Mouse (Mus musculus) CD8-positive naive resting alpha-beta T cell, adult 2 months (primary cell): ENCODE results near the gene Slc7a5.

Experiments used
- DNase-seq, 2 experiments: peaks; one replicate each; pipeline ENCODE4 v3.0.0; 2022; ENCODE audit warnings: low read depth in 2 of 2, low spot score in 2 of 2

Gene Slc7a5

DNA sequence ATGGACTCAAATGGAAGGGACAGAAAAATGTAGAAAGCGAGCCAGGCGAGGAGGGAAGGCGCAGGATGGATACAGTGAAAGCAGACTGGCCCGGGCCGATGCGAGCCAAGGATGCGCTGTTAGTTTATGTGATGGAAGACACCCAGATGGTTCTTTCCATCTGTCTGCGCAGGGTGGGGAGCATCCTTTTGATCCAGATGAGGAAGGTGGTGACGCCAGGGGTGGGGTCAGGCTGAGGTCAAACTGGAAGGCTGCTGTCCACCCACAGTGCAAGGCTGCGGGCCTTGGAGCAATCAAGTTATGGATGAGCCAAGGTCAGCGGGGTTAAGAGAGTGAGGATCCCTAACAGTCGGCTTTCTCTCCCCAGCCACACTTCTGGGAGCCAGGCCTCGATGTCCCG is 28.9 kb upstream of the Slc7a5 start:
- DNase-seq, result no peak

DNA sequence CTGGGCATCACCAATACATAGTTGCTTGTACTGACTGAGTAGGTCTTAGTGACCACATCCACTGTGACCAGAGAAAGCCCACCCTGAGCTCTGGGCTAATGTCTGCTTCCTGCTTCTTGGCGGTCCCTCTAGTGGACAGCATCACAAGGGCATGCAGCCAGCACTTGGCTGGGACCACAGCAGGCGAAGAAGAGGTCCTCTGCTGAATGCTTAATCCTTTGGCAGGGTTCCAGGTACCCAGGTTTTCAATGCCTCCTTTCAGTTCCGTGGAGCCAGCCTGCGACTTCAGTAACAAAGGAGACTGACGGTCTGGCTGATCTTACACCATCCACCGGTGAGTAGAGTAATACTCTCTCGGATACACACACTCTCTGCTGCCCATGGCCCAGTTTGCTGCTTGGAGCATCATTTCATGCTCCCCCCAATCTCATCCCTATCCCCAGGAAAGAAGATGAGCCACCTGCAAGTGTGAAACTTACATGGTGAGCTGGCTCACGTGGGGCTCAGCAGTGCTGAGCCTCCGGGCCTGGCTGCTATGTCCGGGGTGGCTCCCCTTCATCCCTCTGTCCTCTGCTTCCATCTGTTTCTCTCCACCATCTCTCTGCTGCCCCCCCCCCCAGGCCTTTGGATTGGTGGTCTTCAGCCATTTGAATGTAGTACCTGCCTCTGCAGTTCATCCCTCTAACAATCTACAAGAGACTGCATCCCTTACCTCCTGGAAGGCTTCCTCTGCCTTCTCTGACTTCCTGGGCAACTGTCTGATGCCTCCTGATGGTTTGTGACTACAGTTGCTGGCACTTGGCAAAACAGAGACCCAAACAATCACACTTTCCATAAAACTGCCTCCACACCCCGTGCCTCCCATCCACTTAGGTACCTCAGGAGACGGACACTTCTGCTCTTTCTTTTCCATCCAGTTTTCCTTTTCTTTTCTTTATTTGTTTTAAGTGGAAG is 28.1 kb upstream of the Slc7a5 start:
- no peak for DNase-seq

DNA sequence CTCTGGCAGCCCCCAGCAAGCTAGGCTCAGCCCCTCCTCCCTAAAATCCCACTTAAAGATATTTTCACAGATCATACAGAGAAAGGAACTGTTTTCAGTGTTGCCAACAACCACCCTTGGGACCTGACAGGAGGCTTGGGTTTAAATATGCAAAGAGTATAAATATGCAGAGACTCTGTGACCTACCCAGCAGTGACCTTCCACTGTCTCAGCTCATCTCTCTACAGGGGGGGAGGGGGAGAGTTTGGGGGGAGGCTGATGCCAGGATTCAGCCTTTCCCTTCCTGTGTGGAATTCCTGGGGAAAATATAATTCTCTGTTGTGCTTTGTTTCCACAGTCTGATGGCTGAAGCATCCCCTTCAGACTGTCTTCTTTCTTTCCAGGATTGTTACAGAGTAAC is 27.4 kb upstream of the Slc7a5 start:
- DNase-seq, result no peak

DNA sequence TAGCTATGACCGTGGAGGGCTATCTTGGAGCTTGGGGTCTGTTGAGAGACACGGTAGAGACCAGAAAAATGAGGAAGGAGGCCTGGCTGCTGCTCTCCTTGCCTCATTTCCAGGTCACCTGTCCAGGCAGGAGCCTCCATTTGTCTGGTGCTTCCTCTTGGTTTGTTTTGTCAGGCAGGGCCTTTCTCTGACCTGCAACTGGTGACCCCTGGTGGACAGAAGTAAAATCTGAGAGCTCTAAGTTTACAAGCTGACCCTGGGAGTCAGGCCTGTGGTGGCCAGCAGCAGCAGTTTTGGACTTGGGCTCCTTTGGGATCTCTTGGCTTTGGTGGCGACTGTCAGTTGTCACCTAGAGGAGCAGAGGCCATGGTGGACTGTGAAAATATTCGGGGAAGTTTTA is 27.0 kb upstream of the Slc7a5 start:
- DNase-seq, result peak in 1 of 2 experiments; percentile 20

DNA sequence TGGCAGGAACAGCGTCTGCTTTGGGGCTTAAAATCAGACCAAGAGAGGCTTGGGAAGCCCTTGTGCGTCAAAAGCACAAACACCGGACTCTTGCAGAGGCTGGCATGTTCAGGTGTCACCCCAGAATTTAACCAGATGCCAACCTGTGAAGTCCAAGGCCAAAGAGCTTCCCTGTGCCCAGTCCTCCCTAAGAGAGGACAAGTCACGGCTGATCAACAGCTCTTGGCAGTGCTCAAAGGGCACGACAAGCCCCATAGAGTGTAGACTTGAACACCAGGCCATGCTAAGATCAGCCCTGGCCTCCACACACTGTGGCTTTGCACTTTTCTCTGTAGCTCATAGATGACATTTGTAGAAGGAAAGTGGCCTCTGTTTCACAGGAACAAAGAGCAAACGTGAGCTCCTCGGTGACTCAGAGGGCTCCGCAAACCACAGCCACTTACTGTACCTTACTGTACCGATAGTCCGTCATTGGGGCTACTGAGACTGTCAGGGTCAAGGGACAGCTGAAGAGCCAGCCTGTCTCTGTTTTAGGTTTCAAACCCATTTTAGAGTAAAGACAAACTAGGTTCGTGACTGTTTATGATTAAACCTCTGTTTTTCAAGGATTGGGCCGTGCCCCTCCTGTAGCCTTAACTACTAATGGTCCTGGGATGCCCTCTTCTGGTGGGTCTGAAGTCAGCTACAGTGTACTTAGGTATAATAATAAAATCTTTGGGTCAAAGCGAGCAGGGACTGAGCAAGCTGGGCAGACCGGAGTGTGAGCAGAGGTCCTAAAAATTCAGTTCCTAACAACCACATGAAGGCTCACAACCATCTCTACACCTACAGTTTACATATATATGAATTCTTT is 25.4 kb upstream of the Slc7a5 start:
- DNase-seq, result no peak

DNA sequence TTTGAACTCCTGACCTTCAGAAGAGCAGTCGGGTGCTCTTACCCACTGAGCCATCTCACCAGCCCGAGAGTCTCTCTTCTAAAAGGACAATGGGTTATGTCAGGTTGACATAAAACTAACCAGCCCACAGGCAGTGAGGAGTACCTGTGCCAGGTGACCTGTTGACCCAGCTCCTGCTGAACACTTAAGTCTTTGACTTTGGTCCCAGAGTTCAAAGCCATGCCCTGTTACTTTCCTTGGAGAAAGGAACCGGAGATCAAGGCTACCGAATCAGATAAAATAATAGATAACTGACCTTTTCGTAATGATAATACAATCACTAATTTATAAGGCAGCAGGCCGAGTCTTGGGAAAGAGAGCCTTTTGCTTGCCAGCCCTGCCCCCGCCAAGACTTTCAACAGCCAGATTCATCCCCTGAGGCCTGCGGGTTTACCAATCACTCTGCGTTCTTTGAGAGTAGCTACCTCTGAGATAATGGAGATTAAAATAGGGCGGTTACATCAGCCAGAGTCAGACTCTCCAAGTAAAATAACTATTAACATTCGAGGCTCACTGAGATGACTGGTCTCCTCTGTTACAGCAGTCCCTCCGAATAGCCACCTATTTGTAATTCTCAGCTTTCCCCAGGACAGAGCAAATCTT is 24.7 kb upstream of the Slc7a5 start:
- no peak for DNase-seq

DNA sequence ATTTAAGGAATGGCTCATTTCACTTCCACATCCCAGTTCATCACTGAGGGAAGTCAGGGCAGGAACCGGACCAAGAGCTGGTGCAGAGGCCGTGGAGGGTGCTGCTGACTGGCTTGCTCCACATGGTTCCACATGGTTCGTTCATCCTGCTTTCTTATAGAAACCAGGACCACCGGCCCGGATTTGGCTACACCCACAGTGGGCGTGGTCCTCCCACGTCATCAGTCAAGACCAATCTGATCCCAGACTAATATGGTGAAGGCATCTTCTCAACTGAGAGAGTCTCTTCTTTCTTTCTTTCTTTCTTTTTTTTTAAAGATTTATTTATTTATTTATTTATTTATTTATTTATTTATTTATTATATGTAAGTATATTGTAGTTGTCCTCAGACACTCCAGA is 24.1 kb upstream of the Slc7a5 start:
- no peak for DNase-seq

DNA sequence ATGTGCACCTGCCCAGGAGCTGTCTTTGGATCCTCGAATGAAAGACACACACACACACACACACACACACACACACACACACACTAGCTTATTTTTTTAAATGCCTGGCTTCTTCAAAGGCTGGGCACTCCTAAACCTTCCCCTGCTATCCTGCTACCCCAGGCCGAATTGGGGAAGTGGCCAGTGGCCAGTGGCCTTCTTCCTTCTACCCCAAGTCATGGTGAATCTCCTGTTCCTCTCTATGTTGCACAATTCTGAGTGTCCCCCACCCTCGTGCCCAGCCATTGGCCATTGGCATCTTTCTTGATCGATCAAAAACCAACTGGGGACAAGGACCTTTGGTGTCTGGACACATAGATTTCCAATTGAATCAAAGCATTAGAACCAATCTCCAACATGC is 22.6 kb upstream of the Slc7a5 start:
- DNase-seq, result no peak

DNA sequence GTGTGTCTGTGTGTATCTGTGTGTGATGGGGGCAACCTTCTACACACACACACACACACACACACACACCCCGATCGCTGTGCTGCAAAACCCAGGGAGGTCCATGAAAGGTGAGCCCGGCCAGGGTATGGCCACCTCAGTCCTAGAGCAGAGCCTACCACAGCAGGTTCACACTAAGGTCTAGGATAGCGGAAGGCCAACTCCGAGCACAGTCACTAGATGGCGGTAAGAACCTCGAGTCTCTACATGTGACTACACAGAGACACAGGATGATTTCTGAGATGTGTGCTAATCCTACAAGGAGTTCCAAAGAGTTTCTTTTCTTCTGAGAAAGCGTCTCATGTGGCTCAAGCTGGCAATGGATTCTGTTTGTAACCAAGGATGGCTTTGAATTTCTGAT is 19.8 kb upstream of the Slc7a5 start:
- peak in 1 of 2 experiments; percentile 30 for DNase-seq

DNA sequence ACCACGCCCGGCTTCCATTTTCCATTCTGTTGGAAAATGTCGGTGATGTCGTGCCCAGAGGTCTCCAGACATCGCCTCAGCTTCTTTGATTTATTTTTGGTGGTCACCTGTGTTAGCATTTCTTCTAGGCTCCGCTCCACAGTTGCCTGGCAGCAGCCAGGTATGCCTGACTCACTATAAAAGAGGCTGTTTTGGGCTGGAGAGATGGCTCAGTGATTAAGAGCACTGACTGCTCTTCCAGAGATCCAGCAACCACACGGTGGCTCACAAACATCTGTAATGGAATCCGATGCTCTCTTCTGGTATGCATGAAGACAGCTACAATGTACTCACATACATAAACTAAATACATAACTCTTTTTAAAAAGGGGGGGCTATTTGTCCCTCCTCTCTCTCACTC is 18.8 kb upstream of the Slc7a5 start:
- DNase-seq, result no peak

DNA sequence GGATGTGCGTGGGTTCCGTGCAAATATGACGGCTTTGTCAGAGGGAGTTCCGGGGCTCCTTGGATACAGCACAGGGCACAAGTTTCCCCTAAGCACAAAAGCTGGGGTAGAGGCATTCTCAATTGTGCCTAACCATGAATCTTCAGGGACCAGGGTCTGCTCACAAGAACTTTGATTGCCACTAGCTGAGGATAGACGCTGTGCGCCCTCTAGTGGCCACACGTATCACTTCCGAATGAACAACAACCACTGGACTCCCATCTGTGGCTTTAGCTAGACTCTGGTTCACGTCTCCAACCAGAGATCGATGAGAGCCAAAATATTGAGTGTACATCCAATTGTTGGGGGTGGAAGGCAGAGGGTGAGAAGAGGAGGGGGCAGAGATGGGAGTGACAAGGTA is 18.1 kb upstream of the Slc7a5 start:
- DNase-seq, result peak; percentile 66

DNA sequence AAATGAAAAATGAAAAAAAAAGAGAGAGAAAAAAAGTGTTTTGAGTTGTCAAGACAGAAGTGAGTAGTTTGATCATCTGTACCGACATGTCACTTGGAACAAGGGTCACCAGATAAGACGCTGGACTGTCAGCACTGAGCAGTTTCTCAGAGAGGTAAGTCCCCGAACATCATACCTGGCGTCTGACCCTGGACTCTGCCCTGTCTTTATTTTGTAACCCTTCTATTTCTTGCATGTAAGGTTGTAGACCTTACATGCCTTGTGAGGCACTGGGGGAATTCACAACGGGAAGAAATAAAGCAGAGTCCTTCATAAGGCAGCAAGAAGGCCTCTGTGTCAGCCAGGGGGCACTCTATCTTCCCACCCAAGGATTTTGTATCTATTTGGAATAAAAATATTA is 17.2 kb upstream of the Slc7a5 start:
- DNase-seq, result no peak

DNA sequence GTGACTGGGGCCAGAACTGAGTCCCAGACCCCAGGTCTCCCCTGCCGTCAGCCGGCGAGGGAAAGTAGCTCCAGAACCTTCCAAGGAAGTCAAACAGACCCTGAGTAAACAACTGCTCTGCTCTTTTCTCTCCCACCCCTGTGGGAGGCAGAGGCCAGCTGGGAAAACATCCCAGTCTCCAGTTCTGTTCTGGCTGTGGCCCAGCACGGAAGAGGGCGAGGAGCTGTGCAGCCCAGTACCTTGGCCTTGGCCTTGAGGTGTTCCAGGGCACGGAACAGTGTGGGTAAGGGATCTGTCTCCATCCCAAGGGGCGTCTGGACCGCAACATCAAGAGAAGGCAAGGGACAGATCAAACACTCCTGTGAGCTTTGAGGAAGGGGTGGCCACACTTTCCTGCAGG is 14.6 kb upstream of the Slc7a5 start:
- no peak for DNase-seq

DNA sequence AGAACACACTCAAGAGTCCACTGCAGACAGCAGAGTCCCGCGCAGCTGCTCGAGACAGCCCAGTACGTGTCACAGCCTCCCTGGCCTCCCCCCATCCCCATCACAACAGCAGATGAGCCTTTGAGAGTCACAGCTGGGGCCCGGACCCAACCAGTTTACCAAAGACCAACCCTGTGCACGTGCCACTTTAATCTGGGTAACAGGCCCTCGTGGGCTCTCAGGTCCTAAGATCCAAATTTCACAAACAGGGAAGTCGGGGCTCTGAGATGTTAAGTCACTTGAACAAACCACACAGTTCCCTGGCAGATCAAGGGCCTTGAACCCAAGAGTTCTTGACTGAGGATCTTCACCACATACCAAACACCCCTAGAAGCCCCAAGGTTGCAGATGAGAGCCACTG is 14.1 kb upstream of the Slc7a5 start:
- DNase-seq, result no peak

DNA sequence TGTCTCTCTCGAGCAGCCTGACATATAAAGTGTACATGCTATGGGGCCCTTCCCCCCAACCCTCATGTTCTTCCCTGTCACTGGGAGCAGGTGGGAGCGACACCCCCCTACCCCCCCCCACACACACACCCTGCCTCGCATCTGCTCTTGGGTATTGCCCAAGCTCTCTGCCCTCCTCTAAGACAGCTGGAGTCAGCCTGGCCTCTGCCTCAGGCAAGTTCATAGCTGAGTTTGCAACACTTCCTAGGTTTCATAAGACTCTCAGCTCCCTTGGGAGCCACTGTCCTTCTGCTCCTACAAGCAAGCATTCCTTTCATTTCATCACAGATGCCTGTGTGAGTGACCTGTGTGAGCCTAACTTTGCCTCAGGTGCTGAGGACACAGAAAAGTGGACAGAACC is 12.2 kb upstream of the Slc7a5 start:
- DNase-seq, result no peak

DNA sequence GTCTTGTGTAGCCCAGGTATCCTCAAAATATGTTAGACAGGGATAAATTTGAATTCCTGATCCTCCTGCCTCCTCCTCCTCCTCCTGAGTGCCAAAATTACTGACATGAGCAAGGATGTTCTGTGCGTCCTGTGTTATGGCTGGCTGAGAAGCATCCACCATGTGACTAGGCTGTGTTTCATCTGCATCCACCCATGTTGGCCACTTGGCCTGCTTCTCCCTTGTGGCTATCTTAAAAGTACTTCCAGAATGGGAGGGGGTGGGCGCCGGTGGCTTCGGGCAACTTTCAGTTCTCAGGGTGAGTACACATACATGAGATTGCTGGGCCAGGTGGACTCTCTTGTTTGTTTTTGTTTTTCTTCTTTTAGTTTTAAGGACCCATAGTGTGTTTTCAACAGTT is 11.7 kb upstream of the Slc7a5 start:
- DNase-seq, result no peak

DNA sequence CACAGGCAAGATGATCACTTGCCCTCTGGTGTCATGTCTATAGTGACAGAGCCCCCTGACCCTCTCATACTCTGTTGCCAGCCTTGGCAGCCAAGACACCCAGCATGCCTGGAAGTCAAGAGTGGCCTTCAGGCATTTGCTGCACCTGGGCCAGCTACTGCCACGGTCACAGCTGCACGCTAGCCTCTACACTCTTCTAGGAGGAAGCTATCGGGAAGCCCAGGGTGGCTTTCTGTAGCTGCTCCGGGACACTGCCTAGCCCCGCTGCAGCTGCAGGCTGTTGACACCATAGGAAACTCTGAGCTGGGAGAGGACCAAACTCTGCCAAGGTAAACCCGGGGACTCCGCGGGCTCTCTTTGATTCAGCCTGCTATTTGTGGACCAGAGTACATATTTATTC is 5.9 kb upstream of the Slc7a5 start:
- DNase-seq, result no peak

DNA sequence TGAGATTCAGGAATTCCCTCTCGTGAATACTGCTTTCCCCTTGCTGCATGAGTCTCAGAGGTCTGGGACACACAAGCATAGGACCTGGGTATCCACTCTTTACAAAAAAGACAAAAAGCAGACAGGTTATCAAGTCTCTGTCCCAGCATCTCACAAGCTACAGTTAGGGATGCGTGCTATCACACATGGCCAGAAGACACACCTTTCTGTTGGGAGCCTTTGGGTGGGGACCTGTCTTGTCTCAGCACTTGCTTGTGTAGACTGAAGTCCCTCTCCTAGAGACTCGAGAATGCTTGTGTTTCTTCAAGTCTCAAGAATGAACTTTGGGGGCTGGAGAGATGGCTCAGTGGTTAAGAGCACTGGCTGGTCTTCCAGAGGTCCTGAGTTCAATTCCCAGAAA is 5.3 kb upstream of the Slc7a5 start:
- no peak for DNase-seq

DNA sequence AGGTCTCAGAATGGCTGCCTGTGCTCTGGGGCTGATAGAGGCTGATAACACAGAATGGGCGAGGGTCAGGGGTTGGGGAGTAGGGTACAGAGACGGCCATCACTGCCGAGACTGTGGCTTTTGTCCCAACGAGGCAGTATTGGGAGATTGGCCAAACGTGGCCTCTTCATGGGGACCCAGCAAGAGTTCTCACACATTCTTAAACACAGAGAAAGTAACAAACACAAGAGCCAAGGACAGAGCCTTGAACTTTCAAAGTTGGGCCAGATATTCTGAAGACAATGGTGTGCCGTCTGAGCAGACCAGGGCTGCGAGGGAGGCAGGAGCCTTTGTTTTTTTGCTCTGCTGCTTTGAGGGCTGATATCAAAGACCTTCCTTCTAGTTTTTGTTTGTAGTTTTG is 4.5 kb upstream of the Slc7a5 start:
- DNase-seq, result no peak

DNA sequence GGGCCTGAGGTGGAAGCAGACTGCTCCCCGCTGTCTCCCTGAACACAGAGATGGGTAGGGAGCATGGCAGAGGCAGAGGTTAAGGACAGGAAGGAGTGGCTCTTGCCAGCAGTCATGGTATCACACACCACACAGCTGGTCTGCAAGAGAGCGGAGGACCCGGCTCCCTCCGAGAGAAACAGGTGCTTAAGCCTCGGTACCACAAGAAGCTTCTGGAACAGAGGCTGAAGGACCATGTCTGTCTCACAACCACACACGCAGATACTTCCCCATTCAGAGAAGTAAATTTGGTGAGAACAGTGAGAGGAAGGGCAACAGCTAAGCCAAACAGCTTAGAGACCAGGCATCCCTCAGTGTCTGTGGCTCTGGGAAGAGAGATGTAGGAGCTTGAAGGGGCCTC is 3.9 kb upstream of the Slc7a5 start:
- no peak for DNase-seq

DNA sequence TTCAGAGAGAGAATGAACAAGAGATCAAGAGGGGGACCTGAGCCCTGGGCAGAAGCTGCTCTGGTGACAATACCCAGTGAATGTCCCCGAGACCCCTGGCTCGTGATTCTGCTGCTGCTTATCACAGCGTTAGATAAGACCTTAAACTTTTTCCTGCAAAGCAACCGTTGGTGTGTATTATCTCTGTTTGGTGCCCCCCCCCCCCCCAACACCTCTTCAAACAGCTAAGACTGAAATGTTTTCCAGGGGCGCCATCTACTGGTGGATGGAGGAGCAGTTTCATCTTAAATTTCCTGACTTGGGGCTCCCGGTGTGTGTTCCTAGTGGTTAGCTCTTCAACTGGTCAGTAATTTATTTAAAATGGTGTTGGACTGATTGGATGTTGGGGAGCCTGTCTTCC is 2.2 kb upstream of the Slc7a5 start:
- peak; percentile 72 to 80 for DNase-seq

DNA sequence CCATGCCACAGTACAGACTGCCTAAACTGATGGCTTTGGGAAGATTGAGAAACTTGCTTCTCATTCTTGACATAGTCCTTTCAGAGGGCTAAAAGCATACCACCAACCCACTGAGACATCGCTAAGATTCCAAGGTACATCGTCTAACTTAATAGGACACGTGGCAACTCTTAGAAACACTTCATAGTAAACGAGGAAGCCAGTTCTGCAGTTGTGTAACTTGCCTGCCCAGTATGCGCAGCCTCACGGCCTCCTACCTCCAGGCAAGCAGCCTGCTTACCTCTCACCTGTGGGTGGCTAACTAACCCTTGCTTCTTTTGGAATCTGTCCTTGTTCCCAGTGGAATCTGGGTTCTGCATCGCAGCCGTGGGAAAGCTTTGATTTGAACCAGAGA is 1.7 kb upstream of the Slc7a5 start:
- DNase-seq, result no peak
